Mouse (Mus musculus): ENCODE data around the gene Tmem265.

The Tmem265 gene

GRCm38 (mm10) chr7:127588901-127589300, 27.7 kb downstream of the Tmem265 start:
- DNase-seq: no peak

DNA sequence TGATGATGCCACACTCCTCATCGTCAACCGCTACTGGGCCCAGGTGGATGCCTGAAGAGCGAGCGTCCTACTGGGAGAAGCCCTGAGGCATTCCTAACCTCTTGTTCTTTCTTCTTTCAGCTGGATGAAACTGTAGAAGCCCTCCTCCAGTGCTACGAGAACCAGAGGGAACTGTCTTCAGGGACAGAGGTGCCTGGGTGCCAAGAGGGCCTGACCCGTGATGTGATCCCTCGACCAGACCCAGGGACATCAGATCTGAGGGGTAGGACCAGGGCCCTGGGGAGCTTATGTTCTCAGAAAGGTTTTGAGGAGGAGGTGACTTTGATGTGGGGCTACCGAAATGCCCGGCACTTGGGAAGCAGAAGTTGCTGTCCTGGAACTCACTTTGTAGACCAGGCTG, 28.4 kb downstream of the Tmem265 start:
- DNase-seq: no peak

DNA sequence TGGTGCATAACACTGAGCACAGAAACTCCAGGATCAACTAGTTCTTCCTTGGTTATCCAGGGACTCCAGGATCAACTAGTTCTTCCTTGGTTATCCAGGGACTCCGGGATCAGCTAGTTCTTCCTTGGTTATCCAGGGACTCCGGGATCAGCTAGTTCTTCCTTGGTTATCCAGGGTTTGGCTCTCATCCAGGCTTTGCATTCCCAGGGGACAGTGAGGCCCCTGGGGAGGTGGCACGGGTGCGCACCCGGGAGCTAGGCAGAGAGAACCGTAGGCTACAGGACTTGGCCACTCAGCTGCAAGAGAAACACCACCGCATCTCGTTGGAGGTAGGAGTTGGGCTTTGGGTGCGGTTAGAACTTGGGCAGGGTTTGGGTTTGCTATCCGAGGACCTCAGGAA, 29.9 kb downstream of the Tmem265 start:
- DNase-seq: no peak

DNA sequence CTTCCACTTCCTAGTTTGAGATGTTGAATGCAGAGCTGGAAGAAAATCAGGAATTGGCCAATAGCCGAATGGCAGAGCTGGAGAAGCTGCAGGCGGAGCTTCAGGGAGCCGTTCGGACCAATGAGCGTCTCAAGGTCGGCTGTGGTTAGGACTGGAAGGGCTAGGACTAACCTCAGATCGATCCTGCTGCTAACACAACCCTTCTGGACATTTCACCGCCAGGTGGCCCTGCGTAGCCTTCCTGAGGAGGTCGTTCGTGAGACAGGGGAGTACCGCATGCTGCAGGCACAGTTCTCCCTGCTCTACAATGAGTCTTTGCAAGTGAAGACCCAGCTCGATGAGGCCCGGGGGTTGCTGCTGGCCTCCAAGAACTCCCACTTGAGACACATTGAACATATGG, 31.4 kb downstream of the Tmem265 start:
- no peak for DNase-seq

DNA sequence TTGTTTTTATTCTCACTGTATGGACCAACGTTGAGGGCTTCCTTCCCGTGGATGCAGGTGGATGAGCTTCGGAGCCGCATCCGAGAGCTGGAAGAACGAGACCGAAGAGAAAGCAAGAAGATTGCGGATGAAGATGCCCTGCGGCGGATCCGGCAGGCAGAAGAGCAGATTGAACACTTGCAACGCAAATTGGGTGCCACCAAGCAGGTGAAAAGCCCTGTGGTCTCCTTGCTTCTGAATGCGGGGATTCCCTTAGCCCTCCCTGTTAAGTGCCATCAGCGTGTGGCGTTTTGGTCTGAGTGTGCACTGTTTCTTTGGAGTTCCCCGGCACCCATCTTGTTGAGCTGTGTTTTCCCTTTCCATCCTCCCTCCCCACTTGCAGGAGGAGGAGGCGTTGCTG, 35.6 kb downstream of the Tmem265 start:
- DNase-seq: no peak

- DNase-seq: no peak
Observed at GRCm38 (mm10) chr7:127600612-127601011, 39.4 kb downstream of the Tmem265 start.

DNA sequence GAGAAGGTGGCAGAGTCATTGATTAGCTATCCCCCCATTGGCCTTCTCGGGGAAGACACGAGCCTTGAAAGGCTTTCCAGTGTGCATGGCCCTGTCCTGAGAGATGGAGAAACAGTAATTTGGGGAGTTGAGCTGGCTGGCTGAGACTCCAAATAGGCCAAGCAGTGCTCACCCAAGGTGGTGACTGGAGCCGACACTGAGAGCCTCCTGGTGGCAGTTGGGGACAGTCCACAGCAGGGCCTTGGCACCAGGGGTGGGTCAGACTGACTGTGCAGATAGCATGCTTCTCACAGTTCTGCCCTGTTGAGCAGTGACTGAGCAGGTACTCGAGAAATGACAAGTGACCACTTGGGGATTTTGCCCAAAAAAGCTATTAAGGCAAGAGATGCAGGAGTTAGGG, 40.5 kb downstream of the Tmem265 start:
- DNase-seq: no peak

- DNase-seq: no peak
Observed at GRCm38 (mm10) chr7:127602903-127603302, 41.7 kb downstream of the Tmem265 start.

DNA sequence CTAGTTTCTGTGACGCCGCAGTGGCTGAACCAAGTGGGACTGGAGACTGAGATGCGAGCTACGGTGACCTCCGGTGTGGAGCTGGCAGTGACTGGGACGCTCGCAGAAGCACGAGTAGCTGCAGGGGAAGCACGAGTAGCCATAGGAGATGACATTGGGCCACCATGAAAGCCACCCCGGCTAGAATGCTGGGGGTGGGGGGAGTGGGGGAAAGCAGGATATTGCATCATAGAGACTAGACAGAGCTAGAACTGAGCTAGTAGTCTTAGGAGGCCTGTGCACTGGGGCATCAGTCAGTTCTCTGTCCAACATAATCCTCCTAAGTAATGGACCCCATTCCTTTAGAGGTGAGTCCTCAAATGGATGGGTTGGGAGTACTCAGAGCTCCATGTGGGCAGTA, 43.1 kb downstream of the Tmem265 start:
- no peak for DNase-seq

DNA sequence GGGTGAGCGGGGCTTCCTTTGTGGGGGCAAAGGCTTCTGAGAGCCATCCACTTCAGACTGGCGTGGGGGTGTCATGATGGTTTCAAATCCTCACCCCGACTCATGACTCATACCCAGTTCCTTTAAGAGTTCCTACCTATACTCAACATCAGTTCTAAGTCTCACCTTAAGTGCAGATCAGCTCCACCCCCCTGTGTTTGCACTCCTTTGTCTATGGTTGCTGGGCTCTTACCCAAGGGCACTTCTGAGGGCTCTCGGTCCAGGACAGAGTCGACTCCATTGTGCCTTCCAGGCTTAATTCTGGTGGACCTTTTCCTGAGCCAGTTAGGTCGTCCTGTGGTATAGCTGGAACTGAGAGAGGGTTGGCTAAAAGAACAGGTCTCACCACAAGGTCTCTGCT, 46.0 kb downstream of the Tmem265 start:
- no peak for DNase-seq

- no peak for DNase-seq
Observed at GRCm38 (mm10) chr7:127611011-127611410, 49.8 kb downstream of the Tmem265 start.

GRCm38 (mm10) chr7:127611561-127611960, 50.4 kb downstream of the Tmem265 start:
- DNase-seq: no peak

GRCm38 (mm10) chr7:127613501-127613900, 52.3 kb downstream of the Tmem265 start:
- DNase-seq: no peak

DNA sequence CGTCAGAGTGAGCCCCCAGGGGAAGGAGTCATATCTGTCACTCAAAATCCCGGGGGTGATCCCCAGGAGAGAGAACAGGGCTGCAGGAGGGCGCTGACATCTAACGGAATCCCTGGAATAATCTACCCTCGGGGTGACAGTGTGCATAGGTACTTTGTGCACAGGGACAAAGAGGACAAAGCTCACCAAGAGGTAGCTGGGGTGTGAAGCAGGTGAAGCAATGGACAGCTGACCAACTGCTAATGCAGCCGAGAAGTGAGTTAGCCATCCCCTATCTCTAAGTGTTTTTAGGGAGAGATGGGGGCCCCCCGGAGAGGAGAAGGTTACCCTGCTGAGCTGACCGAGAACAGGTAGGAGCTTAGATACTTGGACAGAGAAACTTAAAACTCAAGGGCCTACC, 52.9 kb downstream of the Tmem265 start:
- DNase-seq: no peak

DNA sequence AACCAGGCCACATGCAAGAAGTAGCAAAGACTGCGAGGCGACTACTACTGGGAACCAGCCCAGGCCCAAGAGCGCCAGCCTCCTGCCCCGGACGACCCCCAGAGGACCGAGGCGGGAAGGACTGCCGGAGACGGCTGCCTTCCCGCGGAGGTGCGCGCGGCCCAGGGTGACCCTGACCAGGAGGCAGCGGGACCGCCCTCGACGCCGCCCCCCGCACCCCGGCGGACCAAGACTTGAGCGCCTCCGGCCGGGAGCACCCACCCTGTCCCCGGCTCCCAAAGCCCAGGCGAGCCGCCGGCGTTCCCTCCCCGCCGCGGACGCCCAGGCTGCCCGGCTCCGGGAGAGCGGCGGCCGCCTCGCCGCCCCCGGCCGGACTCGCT, 53.3 kb downstream of the Tmem265 start:
- DNase-seq: no peak

DNA sequence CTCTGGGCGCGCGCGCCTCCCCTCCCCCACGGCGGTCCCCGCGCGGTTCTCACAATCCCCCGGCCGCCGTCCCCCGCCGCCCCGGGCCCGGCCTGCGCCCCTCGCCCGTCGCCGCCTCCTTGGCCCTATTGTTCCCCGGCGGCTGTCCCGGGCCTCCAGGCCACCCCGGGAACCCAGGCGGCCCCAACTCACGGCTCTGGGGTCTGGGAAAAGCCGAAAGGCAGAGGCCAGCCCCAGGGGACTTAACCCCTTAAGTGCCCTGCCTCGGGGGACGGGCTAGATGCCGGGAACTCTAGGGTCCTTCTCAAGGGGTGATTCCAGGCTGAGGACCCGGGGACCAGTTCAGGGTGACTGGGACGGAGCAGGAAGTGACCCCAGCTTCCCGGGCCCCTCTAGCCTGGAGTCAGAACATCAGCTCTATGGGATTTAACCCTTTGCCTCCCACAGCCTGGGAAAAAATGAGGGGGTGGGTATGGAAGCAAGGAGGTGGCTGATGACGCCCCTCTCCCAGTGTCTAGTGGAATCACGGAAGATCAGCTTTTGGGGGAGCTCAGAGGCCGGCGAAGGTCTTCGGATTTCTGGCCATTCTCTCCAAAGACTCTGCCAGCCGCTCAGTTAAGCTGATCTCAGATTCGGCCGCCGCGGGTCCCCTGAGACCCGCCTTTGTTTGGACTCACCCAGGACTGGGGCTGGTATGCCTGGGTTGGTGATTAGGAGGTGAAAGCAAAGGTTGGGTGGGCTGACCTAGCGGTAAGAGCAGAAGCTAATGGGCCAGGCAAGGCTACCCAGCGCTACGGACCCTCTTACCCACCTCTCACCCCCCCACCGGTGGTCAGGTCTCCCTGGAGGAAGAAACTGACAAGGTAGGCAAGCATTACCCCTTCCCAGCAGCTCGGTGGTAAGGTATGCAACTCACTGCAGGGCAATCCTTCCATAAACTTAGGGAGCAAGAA, 54.0 kb downstream of the Tmem265 start, which contains the start of gene Zfp629:
Gene Zfp629, minus strand, starts transcription at position 907 of the 953 bp plus-strand sequence.
- peak; percentile 80 for DNase-seq

- no peak for DNase-seq
Observed at GRCm38 (mm10) chr7:127616336-127616735, 55.1 kb downstream of the Tmem265 start.

Measured in layer of hippocampus, adult 9-11 months (tissue).